Mouse (Mus musculus) cortical plate, adult 2 months (tissue): ENCODE data around the gene Trim38.

Source experiments
- CTCF ChIP-seq: fragments of 200-500 bp; IDR thresholded peaks from 2 replicates; pipeline ENCODE4 v1.5.1; 2011; ENCODE audit warnings: mild to moderate bottlenecking, control low read depth, low read length; ENCODE audit not compliant: insufficient read depth; ENCODE audit errors: extremely low read depth
- POLR2A ChIP-seq: fragments of 200-500 bp; IDR thresholded peaks from 2 replicates; pipeline ENCODE4 v1.6.1; 2011; ENCODE audit warnings: mild to moderate bottlenecking, low read length, control low read depth; ENCODE audit not compliant: insufficient read depth; ENCODE audit errors: extremely low read depth

GRCm38 (mm10) chr13:23728472-23729191, 41.1 kb upstream of the Trim38 start:
- TF ChIP-seq CTCF (no peak), POLR2A (no peak)
